In genomic region chr5:53042771-53043371, GRCm38 (mm10) we compare ENCODE assay signal across 23 mouse cellular contexts. TPM values are rescaled to one million over a fixed set of nuclear protein-coding genes. Genes with fewer than 3 reads are reported as not detected.
"Had no signal": no experiment of that assay in that cellular context is flagged by ENCODE, and none has a peak within 500 bp of the region (broad histone marks: within the 10 kb centered on the region; RNA-seq: fewer than 3 reads in every experiment).

No protein-coding gene starts in this region.

- H3K4me3 ChIP-seq: hindbrain, embryonic 15.5 days; layer of hippocampus, adult 2 months; limb, embryonic 10.5 days; limb, embryonic 13.5 days; liver, embryonic 13.5 days; megakaryocyte, embryonic 14.5 days; midbrain, embryonic 10.5 days; midbrain, embryonic 13.5 days; neural tube, embryonic 12.5 days; neural tube, embryonic 15.5 days had no signal

- H3K9ac ChIP-seq: hindbrain, embryonic 15.5 days; limb, embryonic 13.5 days; liver, embryonic 13.5 days; midbrain, embryonic 13.5 days; neural tube, embryonic 12.5 days; neural tube, embryonic 15.5 days had no signal

- DNase-seq: kidney, postnatal 25 days; layer of hippocampus, adult 9-11 months; liver; liver, embryonic 13.5 days; lung, postnatal 14 days; right cerebral cortex, postnatal 25 days; thymus, adult 18-20 months; thymus, postnatal 14 days; thymus, postnatal 4 days had no signal

- H3K4me1 ChIP-seq: hindbrain, embryonic 15.5 days; limb, embryonic 13.5 days; megakaryocyte, embryonic 14.5 days; midbrain, embryonic 13.5 days; neural tube, embryonic 12.5 days; neural tube, embryonic 15.5 days had no signal

- H3K36me3 ChIP-seq: hindbrain, embryonic 15.5 days; limb, embryonic 10.5 days; limb, embryonic 13.5 days; liver, embryonic 13.5 days; midbrain, embryonic 10.5 days; midbrain, embryonic 13.5 days; neural tube, embryonic 12.5 days; neural tube, embryonic 15.5 days had no signal

- H3K27me3 ChIP-seq: neural tube, embryonic 12.5 days had no signal

- H3K9me3 ChIP-seq: hindbrain, embryonic 15.5 days; limb, embryonic 10.5 days; limb, embryonic 13.5 days; liver, embryonic 13.5 days; megakaryocyte, embryonic 14.5 days; midbrain, embryonic 10.5 days; midbrain, embryonic 13.5 days; neural tube, embryonic 12.5 days; neural tube, embryonic 15.5 days had no signal

- H3K27ac ChIP-seq: hindbrain, embryonic 15.5 days; kidney, postnatal 0 days; layer of hippocampus, adult 2 months; limb, embryonic 10.5 days; limb, embryonic 13.5 days; liver, embryonic 13.5 days; macrophage; midbrain, embryonic 10.5 days; midbrain, embryonic 13.5 days; neural tube, embryonic 12.5 days; neural tube, embryonic 15.5 days had no signal

- H3K4me2 ChIP-seq: hindbrain, embryonic 15.5 days; limb, embryonic 13.5 days; liver, embryonic 13.5 days; midbrain, embryonic 13.5 days; neural tube, embryonic 12.5 days; neural tube, embryonic 15.5 days had no signal

RNA-seq across cellular contexts. Expression of gene Slc34a2, which starts 5.0 kb away (rescaled TPM):
- total RNA-seq: layer of hippocampus, adult 2 months; layer of hippocampus, postnatal 25 days; monocyte, adult 5-6 weeks had no signal
- polyA plus RNA-seq: limb, embryonic 10.5 days; limb, embryonic 13.5 days; macrophage; midbrain, embryonic 10.5 days; midbrain, embryonic 13.5 days; neural tube, embryonic 12.5 days; neural tube, embryonic 15.5 days; spleen, adult 2 months had no signal
